Mouse (Mus musculus) C3H10T1/2 (cell line): Measurements from ENCODE around the gene Tpsg1. TPM values are rescaled to one million over a fixed set of nuclear protein-coding genes. Genes with fewer than 3 reads are reported as not detected.

Experiments used
- polyA plus RNA-seq, 2 experiments: library from polyadenylated mRNA; unstranded; fragments of >200 nt; fragmentation: generic; extraction: Trizol; gene quantifications; one replicate each; pipeline ENCODE4 v1.2.1; 2012; ENCODE audit warnings: missing spikeins in 2 of 2

Tpsg1 gene
- polyA plus RNA-seq = not detected

GRCm38 (mm10) chr17:25368973-25369372 is at the start of gene Tpsg1:
Tpsg1 (plus strand) TSS chr17:25369273.

GRCm38 (mm10) chr17:25345462-25345861 is 23.6 kb upstream of the Tpsg1 start, which contains the start of gene Tpsab1:
Tpsab1 (minus strand) TSS chr17:25345562.

GRCm38 (mm10) chr17:25366005-25366404 is 3.1 kb upstream of the Tpsg1 start, which contains the start of gene Tpsb2:
Tpsb2 (plus strand) TSS chr17:25366305.

Other genes with a start within 250 kb of the Tpsg1 start
- not detected for gene Ptx4, start 248.5 kb upstream of the Tpsg1 start, polyA plus RNA-seq
- 10 to 100 TPM in 1 of 2 experiments, 1 to 10 TPM in 1; 8.8 to 22.3 TPM for gene Clcn7, start 235.9 kb upstream of the Tpsg1 start, polyA plus RNA-seq
- not detected for gene Ccdc154, start 206.8 kb upstream of the Tpsg1 start, polyA plus RNA-seq
- gene Gm38655, start 193.8 kb upstream of the Tpsg1 start, polyA plus RNA-seq = not detected
- 10 to 100 TPM in 1 of 2 experiments, 1 to 10 TPM in 1; 4.9 to 10.7 TPM for gene BC003965, start 184.7 kb upstream of the Tpsg1 start, polyA plus RNA-seq
- gene Unkl, start 180.9 kb upstream of the Tpsg1 start, polyA plus RNA-seq = 1 to 10 TPM in 1 of 2 experiments, under 1 TPM in 1; 0.15 to 3.8 TPM
- 10 to 100 TPM; 15.9 to 49.7 TPM for gene Gnptg, start 129.1 kb upstream of the Tpsg1 start, polyA plus RNA-seq
- 10 to 100 TPM; 44.0 to 58.5 TPM for gene Tsr3, start 129.1 kb upstream of the Tpsg1 start, polyA plus RNA-seq
- under 1 TPM; 0.05 to 0.11 TPM for gene Baiap3, start 112.9 kb upstream of the Tpsg1 start, polyA plus RNA-seq
- 100 to 1,000 TPM; 272 to 366 TPM for gene Ube2i, start 94.7 kb upstream of the Tpsg1 start, polyA plus RNA-seq
- not detected for gene Prss34, start 70.9 kb upstream of the Tpsg1 start, polyA plus RNA-seq
- gene Prss28, start 60.6 kb upstream of the Tpsg1 start, polyA plus RNA-seq = not detected
- gene Prss29, start 50.6 kb upstream of the Tpsg1 start, polyA plus RNA-seq = not detected
- gene Tpsab1, start 23.7 kb upstream of the Tpsg1 start, polyA plus RNA-seq = not detected
- not detected for gene Tpsb2, start 3.0 kb upstream of the Tpsg1 start, polyA plus RNA-seq
- not detected for gene Cacna1h, start 64.5 kb downstream of the Tpsg1 start, polyA plus RNA-seq
- not detected for gene Tekt4, start 85.3 kb downstream of the Tpsg1 start, polyA plus RNA-seq
- gene Sstr5, start 128.0 kb downstream of the Tpsg1 start, polyA plus RNA-seq = not detected
- not detected for gene Sox8, start 201.4 kb downstream of the Tpsg1 start, polyA plus RNA-seq
- gene Lmf1, start 209.8 kb downstream of the Tpsg1 start, polyA plus RNA-seq = 10 to 100 TPM; 19.6 to 27.4 TPM